Mouse (Mus musculus): Measurements from ENCODE around the gene Tmc1.

Gene Tmc1

DNA sequence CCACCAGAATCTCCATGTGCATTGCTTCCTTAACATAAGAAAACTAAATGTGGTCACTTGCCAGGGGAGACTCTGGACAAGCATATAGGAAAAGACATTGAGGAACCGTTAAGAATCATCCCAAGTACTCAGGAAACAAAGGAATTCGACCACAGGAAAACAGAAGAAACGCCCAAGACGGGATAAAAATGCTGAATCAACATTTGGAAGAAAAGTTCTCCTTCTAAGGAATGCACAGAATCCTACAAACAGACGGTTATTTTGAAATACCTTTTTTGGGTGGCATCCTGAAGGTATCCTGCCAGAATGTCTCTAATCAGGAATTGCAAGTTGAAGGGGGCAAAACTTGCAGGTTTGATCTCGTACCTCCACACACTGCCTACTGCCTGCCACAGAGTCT is at the start of gene Tmc1:
Tmc1 (minus strand) TSS at position 329 of the 400 bp plus-strand sequence.
- Histone ChIP-seq H3K27me3 (ENCODE audit: control insufficient read depth, insufficient read depth, low read length, poor library complexity, severe bottlenecking) (no peaks in the 10 kb centered on the region; the same call in 1 of the 2 replicates), H3K36me3 (ENCODE audit: control insufficient read depth, insufficient read depth, low read length, poor library complexity, severe bottlenecking) (no peaks in the 10 kb centered on the region)
- DNase-seq (ENCODE audit: low read depth, low spot score), result no peak

DNA sequence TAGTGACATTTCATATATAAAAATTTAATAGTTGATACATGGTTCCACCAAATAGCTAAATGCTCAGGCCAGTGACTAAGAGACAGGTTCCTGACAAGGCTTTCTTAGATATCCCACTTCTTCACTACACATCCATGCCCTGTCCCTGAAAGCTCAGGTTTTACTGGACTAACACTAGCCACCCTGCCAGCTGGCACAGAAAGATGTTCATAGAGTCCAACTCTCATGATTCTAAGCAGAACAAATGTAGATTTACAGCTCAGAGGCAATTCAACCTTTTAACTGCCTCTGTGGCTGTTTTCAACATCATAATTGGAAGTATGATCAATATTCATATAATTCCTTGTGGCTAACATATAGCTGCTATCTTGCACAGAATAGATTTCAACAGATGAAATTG is 47.5 kb upstream of the Tmc1 start:
- H3K36me3 ChIP-seq (ENCODE audit: control insufficient read depth, insufficient read depth, low read length, poor library complexity, severe bottlenecking), result no peaks in the 10 kb centered on the region
- H3K27me3 ChIP-seq (ENCODE audit: control insufficient read depth, insufficient read depth, low read length, poor library complexity, severe bottlenecking), result no peaks in the 10 kb centered on the region
- no peak for DNase-seq (ENCODE audit: low read depth, low spot score)

DNA sequence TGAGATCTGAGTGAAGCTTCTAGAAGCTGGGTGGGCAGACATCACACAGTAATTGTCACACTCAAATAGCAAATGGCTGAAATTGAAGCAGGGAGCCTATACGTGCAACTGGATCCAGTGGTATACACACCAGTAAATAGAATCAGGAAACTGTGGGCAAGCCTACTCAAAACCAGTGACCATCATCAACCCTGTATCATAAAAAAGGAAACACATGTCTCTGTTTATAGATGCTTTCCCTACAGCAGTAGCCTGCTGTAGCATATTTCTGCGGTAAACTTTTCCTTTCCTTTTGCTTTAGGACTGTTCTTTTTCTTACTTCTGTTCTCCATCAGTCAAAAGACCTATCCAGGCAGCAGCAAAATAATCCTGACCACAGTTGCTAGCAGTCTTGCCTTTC is 25.2 kb upstream of the Tmc1 start:
- no peaks in the 10 kb centered on the region for H3K36me3 ChIP-seq (ENCODE audit: control insufficient read depth, insufficient read depth, low read length, poor library complexity, severe bottlenecking)
- DNase-seq (ENCODE audit: low read depth, low spot score), result no peak

DNA sequence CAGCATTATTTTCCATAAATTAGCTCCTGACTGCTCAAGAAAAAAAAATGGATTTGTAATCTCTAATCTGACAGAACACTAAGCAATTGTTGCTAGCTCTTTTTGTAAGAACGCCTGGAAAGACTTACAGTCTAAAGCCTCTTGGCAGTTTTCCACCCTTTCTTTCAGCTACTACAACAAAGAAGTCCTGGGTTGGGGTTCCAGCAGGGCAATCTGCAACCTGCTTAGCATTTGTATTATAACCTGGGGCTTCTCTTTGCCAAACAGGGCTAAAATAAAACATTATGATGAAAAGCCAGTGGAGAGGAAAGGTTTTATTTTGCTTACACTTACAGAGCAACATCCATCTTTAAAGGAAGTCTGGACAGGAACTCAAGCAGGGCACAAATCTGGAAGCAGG is 24.1 kb upstream of the Tmc1 start:
- Histone ChIP-seq H3K27me3 (ENCODE audit: control insufficient read depth, insufficient read depth, low read length, poor library complexity, severe bottlenecking) (no peaks in the 10 kb centered on the region), H3K36me3 (ENCODE audit: control insufficient read depth, insufficient read depth, low read length, poor library complexity, severe bottlenecking) (no peaks in the 10 kb centered on the region)
- no peak for DNase-seq (ENCODE audit: low read depth, low spot score)

More for the DNA sequence above, 25.2 kb upstream of the Tmc1 start:
- H3K27me3 ChIP-seq (ENCODE audit: control insufficient read depth, insufficient read depth, low read length, poor library complexity, severe bottlenecking), result no peaks in the 10 kb centered on the region

DNA sequence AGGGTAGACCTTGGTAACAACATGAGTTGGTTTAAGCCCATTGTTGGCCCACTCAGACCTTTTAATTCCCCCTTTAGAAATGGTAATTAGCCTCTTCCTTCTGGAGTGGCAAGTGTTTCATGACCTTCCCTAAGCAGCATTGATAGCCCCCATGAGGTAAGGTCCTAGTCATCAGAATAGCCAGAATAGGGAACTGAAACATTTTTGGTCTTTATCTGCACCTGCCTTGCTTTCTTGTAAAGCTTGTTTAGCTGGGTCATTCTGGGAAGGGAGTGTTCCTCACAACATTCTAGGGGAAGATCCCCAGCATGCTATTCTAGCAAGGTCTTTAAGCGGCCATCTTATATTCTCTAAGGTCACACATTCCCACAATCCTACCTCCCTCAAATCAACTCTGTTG is 17.9 kb upstream of the Tmc1 start:
- no peaks in the 10 kb centered on the region for H3K36me3 ChIP-seq (ENCODE audit: control insufficient read depth, insufficient read depth, low read length, poor library complexity, severe bottlenecking)
- H3K27me3 ChIP-seq (ENCODE audit: control insufficient read depth, insufficient read depth, low read length, poor library complexity, severe bottlenecking), result no peaks in the 10 kb centered on the region
- no peak for DNase-seq (ENCODE audit: low read depth, low spot score)

DNA sequence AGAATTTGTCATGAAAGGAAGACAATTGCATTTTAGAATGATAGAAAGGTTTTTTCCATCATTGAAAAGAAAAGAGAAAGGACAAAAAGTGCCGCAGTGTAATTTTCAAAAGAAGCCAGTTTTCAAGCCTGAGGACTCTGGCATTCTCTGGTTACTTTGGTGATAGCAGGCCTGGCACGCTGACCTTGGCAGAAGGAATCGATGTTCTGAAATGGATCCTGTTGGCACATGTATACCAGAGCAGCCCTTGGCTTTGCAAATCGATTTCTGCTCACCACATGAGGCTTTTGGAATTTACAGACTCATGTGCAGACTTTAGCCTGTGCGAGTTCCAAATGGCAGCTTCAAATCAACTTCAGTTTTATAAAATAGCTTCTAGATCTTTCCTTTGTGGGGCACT is 813 bp upstream of the Tmc1 start:
- no peak for DNase-seq (ENCODE audit: low read depth, low spot score)
- Histone ChIP-seq H3K27me3 (ENCODE audit: control insufficient read depth, insufficient read depth, low read length, poor library complexity, severe bottlenecking) (no peaks in the 10 kb centered on the region; the same call in 1 of the 2 replicates), H3K36me3 (ENCODE audit: control insufficient read depth, insufficient read depth, low read length, poor library complexity, severe bottlenecking) (no peaks in the 10 kb centered on the region)

DNA sequence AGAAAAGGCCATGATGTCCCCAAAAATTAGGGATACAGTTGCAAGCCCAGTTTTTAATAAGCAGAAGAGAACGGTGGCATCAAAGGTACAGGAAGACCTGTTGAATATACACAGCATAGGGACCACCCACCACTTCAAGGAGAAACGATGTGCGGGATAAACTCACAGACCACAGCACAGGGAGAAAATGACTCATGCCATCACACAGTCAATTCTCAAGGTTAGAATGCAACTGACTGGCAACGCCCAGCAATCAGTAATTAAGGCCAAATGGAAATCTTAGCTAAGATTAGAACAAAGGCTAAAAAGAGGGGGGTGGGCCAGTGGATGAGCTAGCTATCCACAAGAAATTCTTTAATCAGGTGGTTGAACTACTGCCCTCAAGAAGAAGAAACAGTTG is 9.6 kb downstream of the Tmc1 start:
- no peaks in the 10 kb centered on the region for H3K36me3 ChIP-seq (ENCODE audit: control insufficient read depth, insufficient read depth, low read length, poor library complexity, severe bottlenecking)
- H3K27me3 ChIP-seq (ENCODE audit: control insufficient read depth, insufficient read depth, low read length, poor library complexity, severe bottlenecking), result no peaks in the 10 kb centered on the region
- DNase-seq (ENCODE audit: low read depth, low spot score), result no peak

DNA sequence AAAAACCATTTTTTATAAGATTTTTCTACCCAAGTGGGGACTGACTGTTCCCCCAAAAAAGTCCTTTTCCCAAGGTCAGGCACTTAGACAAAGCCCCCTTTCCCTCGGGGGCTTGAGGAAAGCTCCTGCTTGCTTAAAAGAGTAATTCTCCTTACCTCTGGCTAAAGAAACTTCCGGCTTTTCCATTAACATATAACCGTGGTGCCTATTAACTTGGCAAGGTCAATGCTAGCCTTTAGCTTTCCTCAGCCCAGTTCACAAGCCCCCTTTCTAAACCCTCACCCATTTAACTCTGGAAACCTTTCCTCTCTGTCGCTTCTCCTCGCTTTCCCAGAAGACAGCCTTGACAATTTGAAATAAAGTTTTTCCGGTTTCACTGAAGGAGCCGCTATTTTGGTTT is 29.7 kb downstream of the Tmc1 start:
- no peak for DNase-seq (ENCODE audit: low read depth, low spot score)
- H3K36me3 ChIP-seq (ENCODE audit: control insufficient read depth, insufficient read depth, low read length, poor library complexity, severe bottlenecking), result no peaks in the 10 kb centered on the region
- no peaks in the 10 kb centered on the region for H3K27me3 ChIP-seq (ENCODE audit: control insufficient read depth, insufficient read depth, low read length, poor library complexity, severe bottlenecking)

DNA sequence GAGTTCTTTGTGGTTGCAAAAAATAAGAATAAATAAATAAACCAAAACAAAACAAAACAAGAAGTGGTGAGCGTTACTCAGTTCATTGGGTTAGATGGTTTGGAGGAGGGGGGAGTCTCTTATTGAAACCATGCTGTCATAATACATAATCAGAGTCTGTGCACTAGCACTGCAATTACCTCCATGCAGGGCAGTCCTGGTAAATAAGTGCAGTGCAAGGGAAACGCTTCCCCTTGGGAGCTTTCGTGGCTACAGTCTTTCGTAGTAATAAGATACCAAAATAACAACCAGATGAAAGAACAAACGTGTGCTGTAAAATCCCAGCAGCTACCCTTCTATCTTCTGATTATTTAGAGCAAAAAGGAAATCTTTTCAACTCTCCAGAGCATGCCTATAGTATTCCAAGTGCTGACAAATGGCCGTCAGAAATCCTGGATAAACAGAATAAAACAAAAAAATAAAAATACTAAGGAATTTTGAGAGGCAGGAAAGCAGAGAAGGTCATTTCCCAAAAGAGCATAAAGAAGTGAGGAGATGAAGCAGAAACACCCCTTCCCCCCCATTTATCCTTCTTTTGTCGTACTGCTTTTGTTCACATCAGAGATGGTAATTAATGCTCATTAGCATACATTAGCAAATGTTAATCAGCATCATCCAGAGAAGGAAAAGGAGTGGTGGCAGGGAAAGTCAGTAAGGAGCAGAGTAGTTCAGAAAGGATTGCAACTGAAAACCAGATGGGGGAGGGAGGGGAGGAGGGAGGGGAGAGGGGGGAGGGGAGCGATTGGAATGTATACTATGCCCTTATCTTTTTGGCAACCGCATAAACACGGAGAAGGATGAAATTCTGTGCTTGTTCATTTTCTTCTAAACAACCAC is 30.4 kb downstream of the Tmc1 start:
- H3K36me3 ChIP-seq (ENCODE audit: control insufficient read depth, insufficient read depth, low read length, poor library complexity, severe bottlenecking), result no peaks in the 10 kb centered on the region
- no peak for DNase-seq (ENCODE audit: low read depth, low spot score)
- H3K27me3 ChIP-seq (ENCODE audit: control insufficient read depth, insufficient read depth, low read length, poor library complexity, severe bottlenecking), result no peaks in the 10 kb centered on the region

DNA sequence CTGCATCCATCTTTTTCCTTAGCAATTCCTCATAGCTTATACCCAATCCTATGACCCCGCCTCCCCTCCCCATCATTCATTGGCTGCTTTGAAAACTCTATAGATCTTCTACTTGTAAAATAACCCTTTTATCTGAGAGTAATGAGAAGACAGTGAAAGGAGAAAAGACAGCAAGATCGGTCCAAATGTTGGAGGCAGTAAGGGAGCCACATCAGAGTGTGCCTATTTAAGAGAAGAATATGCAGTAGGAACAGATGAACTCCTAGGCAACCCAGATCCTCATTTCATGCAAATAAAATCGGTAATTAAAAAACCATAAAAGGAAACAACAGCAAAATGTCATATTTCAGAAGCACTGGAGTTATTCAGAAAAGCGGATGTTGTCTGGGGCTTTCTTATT is 35.8 kb downstream of the Tmc1 start:
- no peak for DNase-seq (ENCODE audit: low read depth, low spot score)

DNA sequence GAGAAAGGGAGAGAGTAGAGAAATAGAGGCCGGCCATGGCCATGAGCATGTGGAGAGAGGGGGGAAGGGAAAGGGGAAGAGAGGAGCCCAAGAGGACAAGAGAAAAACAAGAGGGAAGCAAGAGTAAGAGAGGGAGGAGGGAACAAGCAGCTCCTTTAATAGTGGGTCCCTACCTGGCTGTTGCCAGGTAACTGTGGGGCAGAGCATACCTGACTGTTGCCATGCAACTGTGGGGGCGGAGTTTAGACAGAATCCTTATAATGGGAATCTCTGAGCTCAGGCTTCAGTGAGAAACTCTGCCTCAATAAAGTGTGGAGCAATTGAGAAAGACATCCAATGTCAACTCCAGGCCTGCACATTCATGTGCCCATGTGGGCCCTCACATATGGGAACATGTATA is 38.9 kb downstream of the Tmc1 start:
- Histone ChIP-seq H3K36me3 (ENCODE audit: control insufficient read depth, insufficient read depth, low read length, poor library complexity, severe bottlenecking) (no peaks in the 10 kb centered on the region), H3K27me3 (ENCODE audit: control insufficient read depth, insufficient read depth, low read length, poor library complexity, severe bottlenecking) (no peaks in the 10 kb centered on the region)
- DNase-seq (ENCODE audit: low read depth, low spot score), result no peak

More for the DNA sequence above, 35.8 kb downstream of the Tmc1 start:
- H3K36me3 ChIP-seq (ENCODE audit: control insufficient read depth, insufficient read depth, low read length, poor library complexity, severe bottlenecking), result no peaks in the 10 kb centered on the region
- no peaks in the 10 kb centered on the region for H3K27me3 ChIP-seq (ENCODE audit: control insufficient read depth, insufficient read depth, low read length, poor library complexity, severe bottlenecking)

DNA sequence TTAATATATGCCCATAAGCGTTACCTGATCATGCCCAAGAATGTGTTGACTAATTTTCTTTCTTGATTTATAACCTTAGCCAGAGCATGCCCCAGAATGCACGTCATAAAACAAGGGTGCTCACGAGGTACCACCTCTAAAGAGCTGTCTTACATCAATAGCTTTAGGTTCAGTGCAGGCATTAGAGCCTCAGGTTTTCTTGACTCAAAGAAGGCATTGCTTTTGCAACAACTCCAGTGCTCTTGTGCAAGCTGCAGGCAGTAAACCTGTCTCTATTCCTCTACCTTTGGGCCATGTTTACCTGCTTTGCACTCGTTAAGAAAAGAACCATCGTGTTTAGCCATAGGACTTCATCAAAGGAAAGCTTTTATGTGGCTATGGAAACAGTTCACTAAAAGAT is 43.6 kb downstream of the Tmc1 start:
- Histone ChIP-seq H3K36me3 (ENCODE audit: control insufficient read depth, insufficient read depth, low read length, poor library complexity, severe bottlenecking) (no peaks in the 10 kb centered on the region), H3K27me3 (ENCODE audit: control insufficient read depth, insufficient read depth, low read length, poor library complexity, severe bottlenecking) (no peaks in the 10 kb centered on the region)
- no peak for DNase-seq (ENCODE audit: low read depth, low spot score)

DNA sequence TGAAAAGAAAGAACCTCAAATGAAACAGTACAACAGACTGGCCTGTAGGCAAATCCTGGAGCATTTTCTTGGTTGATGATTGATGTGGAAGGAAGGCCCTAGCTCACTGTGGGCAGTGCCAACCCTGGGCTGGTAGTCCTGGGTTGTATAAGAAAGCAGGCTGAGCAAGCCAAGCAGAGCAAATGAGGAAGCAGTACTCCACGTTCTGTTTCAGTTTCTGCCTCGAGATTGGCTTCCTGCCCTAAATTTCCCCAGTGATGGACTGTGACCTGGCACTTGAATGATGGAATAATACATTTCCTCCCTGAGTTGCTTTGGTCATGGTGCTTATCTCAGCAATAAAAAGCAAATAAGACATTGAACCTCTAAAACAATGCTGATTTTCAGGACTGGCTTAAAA is 72.8 kb downstream of the Tmc1 start:
- no peaks in the 10 kb centered on the region for H3K27me3 ChIP-seq (ENCODE audit: control insufficient read depth, insufficient read depth, low read length, poor library complexity, severe bottlenecking)
- H3K36me3 ChIP-seq (ENCODE audit: control insufficient read depth, insufficient read depth, low read length, poor library complexity, severe bottlenecking), result no peaks in the 10 kb centered on the region
- no peak for DNase-seq (ENCODE audit: low read depth, low spot score)

DNA sequence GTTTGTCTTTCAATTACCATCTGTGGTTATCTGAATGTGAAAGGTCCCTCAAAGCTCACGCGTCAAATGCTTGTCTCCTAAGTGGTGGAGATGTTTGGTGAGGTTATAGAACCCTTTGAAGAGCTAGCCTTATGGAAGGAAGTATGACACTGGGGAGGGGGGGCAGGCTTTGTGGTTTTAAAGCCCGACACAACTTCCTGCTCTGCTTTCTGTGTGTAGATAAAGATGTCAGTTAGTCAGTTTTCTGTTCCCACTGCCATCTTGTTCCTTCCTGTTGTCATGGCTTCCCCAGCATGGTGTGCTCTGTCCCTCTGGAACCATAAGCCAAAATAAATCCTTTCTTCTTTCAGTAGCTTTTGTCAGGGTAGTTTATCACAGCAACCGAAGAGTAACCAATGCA is 78.1 kb downstream of the Tmc1 start:
- Histone ChIP-seq H3K36me3 (ENCODE audit: control insufficient read depth, insufficient read depth, low read length, poor library complexity, severe bottlenecking) (no peaks in the 10 kb centered on the region), H3K27me3 (ENCODE audit: control insufficient read depth, insufficient read depth, low read length, poor library complexity, severe bottlenecking) (no peaks in the 10 kb centered on the region)
- DNase-seq (ENCODE audit: low read depth, low spot score), result no peak

DNA sequence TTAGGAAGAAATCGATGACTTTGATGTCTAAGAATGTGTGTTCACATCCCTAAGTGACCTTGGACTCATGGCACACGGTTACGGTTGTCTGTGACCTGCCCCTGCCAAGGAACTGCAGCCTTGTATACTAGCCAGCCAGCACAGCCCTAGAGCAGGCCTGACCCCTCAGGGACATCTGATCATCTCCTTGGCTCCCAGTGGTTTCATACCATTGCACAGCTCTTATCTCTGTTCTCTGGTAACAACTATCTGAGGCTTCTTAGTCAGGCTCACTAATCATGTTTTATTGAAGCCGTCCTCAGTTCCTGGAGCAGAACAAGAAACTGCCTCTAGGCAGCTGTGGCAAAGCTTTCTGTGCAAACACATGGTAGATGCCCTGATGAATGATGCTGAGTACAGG is 92.2 kb downstream of the Tmc1 start:
- no peak for DNase-seq (ENCODE audit: low read depth, low spot score)
- Histone ChIP-seq H3K27me3 (ENCODE audit: control insufficient read depth, insufficient read depth, low read length, poor library complexity, severe bottlenecking) (no peaks in the 10 kb centered on the region), H3K36me3 (ENCODE audit: control insufficient read depth, insufficient read depth, low read length, poor library complexity, severe bottlenecking) (no peaks in the 10 kb centered on the region)

DNA sequence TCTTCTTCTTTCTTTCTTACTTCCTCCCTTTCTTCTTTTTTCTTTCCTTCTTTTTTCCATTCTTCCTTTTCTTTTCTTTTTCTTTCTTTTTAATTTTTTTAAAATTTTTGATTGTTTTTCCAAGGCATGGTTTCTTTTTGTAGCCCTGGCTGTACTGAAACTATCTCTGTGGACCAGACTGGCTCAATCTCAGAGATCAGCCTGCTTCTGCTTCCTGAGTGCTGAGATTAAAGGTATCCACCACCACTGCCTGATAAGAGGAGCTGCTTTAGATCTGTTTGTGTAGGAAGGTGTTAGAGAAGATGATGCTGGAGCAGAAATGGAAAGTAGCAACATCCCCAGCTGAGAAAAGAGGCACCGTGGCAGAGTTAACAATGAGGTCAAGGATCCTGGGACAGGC is 93.7 kb downstream of the Tmc1 start:
- DNase-seq (ENCODE audit: low read depth, low spot score), result no peak
- no peaks in the 10 kb centered on the region for H3K27me3 ChIP-seq (ENCODE audit: control insufficient read depth, insufficient read depth, low read length, poor library complexity, severe bottlenecking)
- H3K36me3 ChIP-seq (ENCODE audit: control insufficient read depth, insufficient read depth, low read length, poor library complexity, severe bottlenecking), result no peaks in the 10 kb centered on the region
